Mouse (Mus musculus): ENCODE data around the gene Hjurp. TPM values are rescaled to one million over a fixed set of nuclear protein-coding genes. Genes with fewer than 3 reads are reported as not detected.
A peak's percentile ranks its signal among the peaks of the same experiment; 100 is the strongest.

Hjurp gene
- total and polyA plus RNA-seq, 3 experiments: 59.4 to 103 (median 76.3) TPM

GRCm38 (mm10) chr1:88320821-88321395 lies 43.5 kb upstream of the Hjurp start:
- TF ChIP-seq MAZ (IDR thresholded peaks at IDR 0.05; ENCODE audit: low read depth, low read length) (no peak), ZNF384 (IDR thresholded peaks at IDR 0.05; ENCODE audit: low read depth, low read length) (no peak), RAD21 (IDR thresholded peaks at IDR 0.05; ENCODE audit: low read depth, low read length) (no peak), USF2 (IDR thresholded peaks at IDR 0.05; ENCODE audit: borderline replicate concordance in 1 of 2, insufficient read depth in 1 of 2, low read depth in 1 of 2, low read length in 2 of 2) (no peak), RCOR1 (IDR thresholded peaks at IDR 0.05; ENCODE audit: low read depth, low read length) (no peak), MEF2A (IDR thresholded peaks at IDR 0.05; ENCODE audit: extremely low read depth, insufficient replicate concordance, low read depth, low read length, poor library complexity, severe bottlenecking) (no peak), CHD1 (IDR thresholded peaks at IDR 0.05; ENCODE audit: low read depth, low read length) (no peak), GABPA (IDR thresholded peaks at IDR 0.05; ENCODE audit: low read depth, low read length) (no peak), ZC3H11A (IDR thresholded peaks at IDR 0.05; ENCODE audit: low read depth, low read length) (no peak), ELF1 (IDR thresholded peaks at IDR 0.05; ENCODE audit: low read depth, low read length) (no peak), POLR2A (IDR thresholded peaks at IDR 0.05; ENCODE audit: control insufficient read depth in 1 of 2, insufficient read depth in 1 of 2, low read depth in 1 of 2, low read length in 2 of 2, poor library complexity in 1 of 2) (no peak), MAX (IDR thresholded peaks at IDR 0.05; ENCODE audit: low read length) (no peak), CTCF (IDR thresholded peaks at IDR 0.05 in 2 of 3, conservative IDR thresholded peaks at IDR 0.05 in 1 of 3; ENCODE audit: control insufficient read depth in 1 of 3, insufficient read depth in 1 of 3, low read depth in 2 of 3, low read length in 3 of 3, poor library complexity in 1 of 3, severe bottlenecking in 1 of 3) (no peak), ETS1 (IDR thresholded peaks at IDR 0.05; ENCODE audit: low read depth, low read length) (no peak), E2F4 (IDR thresholded peaks at IDR 0.05; ENCODE audit: borderline replicate concordance, low read depth, low read length) (no peak), MYB (IDR thresholded peaks at IDR 0.05; ENCODE audit: low read depth, low read length) (no peak), GATA1 (IDR thresholded peaks at IDR 0.05; ENCODE audit: low read depth, low read length) (no peak)
- no peak for DNase-seq (ENCODE audit: low read depth, low spot score)
- no peak overlapping the region for H3K27ac ChIP-seq (ENCODE audit: control insufficient read depth, low read depth, low read length)

GRCm38 (mm10) chr1:88318531-88319060 lies 41.2 kb upstream of the Hjurp start:
- Histone ChIP-seq H3K27me3 (ENCODE audit: control insufficient read depth in 1 of 2, insufficient read depth in 2 of 2, low read length in 2 of 2) (no peaks in the 10 kb centered on the region), H3K4me1 (ENCODE audit: control insufficient read depth in 1 of 2, insufficient read depth in 2 of 2, low read length in 2 of 2) (no peaks in the 10 kb centered on the region), H3K27ac (ENCODE audit: control insufficient read depth, low read depth, low read length) (no peak overlapping the region), H3K79me2 (ENCODE audit: control insufficient read depth, insufficient read depth, low read length, poor library complexity) (no peaks in the 10 kb centered on the region), H3K9ac (ENCODE audit: control insufficient read depth, low read depth, low read length, poor library complexity, severe bottlenecking) (no peak overlapping the region), H3K36me3 (ENCODE audit: control insufficient read depth in 1 of 2, insufficient read depth in 2 of 2, low read length in 2 of 2) (no peaks in the 10 kb centered on the region), H3K4me3 (ENCODE audit: control insufficient read depth in 1 of 2, insufficient read depth in 1 of 2, low read depth in 2 of 2, low read length in 2 of 2) (no peak overlapping the region), H3K9me3 (replicated peaks; ENCODE audit: insufficient read depth, low read length) (no peaks in the 10 kb centered on the region)
- TF ChIP-seq SMC3 (IDR thresholded peaks at IDR 0.05; ENCODE audit: low read depth, low read length) (peak; percentile 64), RAD21 (IDR thresholded peaks at IDR 0.05; ENCODE audit: low read depth, low read length) (peak; percentile 67), BHLHE40 (IDR thresholded peaks at IDR 0.05; ENCODE audit: borderline replicate concordance, low read depth, low read length) (no peak), RCOR1 (IDR thresholded peaks at IDR 0.05; ENCODE audit: low read depth, low read length) (no peak), CTCF (IDR thresholded peaks at IDR 0.05 in 2 of 3, conservative IDR thresholded peaks at IDR 0.05 in 1 of 3; ENCODE audit: control insufficient read depth in 1 of 3, insufficient read depth in 1 of 3, low read depth in 2 of 3, low read length in 3 of 3, poor library complexity in 1 of 3, severe bottlenecking in 1 of 3) (peak; percentile 53 to 76 (median 69)), ZC3H11A (IDR thresholded peaks at IDR 0.05; ENCODE audit: low read depth, low read length) (peak; percentile 45), SIN3A (IDR thresholded peaks at IDR 0.05; ENCODE audit: low read length) (no peak)
- peak; percentile 50 for DNase-seq (ENCODE audit: low read depth, low spot score)

More at GRCm38 (mm10) chr1:88320821-88321395, 43.5 kb upstream of the Hjurp start:
- no peaks in the 10 kb centered on the region; the same call in 1 of the 2 replicates for H3K79me2 ChIP-seq (ENCODE audit: control insufficient read depth, insufficient read depth, low read length, poor library complexity)
- no peak overlapping the region for H3K9ac ChIP-seq (ENCODE audit: control insufficient read depth, low read depth, low read length, poor library complexity, severe bottlenecking)
- H3K36me3 ChIP-seq (ENCODE audit: control insufficient read depth in 1 of 2, insufficient read depth in 2 of 2, low read length in 2 of 2): no peaks in the 10 kb centered on the region
- no peaks in the 10 kb centered on the region for H3K4me1 ChIP-seq (ENCODE audit: control insufficient read depth in 1 of 2, insufficient read depth in 2 of 2, low read length in 2 of 2)
- H3K4me3 ChIP-seq (ENCODE audit: control insufficient read depth in 1 of 2, insufficient read depth in 1 of 2, low read depth in 2 of 2, low read length in 2 of 2): no peak overlapping the region
- H3K9me3 ChIP-seq (replicated peaks; ENCODE audit: insufficient read depth, low read length): no peaks in the 10 kb centered on the region
- H3K27me3 ChIP-seq (ENCODE audit: control insufficient read depth in 1 of 2, insufficient read depth in 2 of 2, low read length in 2 of 2): no peaks in the 10 kb centered on the region
